Mouse (Mus musculus) cerebellum, postnatal 14 days (tissue): Measurements from ENCODE around the gene Dusp13.

Experiments
- DNase-seq, 2 experiments: peaks; one replicate each; pipeline ENCODE4 v3.0.0; 2021; ENCODE audit warnings: mixed read lengths in 2 of 2

Gene Dusp13

GRCm38 (mm10) chr14:21750881-21751542 is at the start of gene Dusp13:
Gene Dusp13, minus strand, starts transcription at chr14:21751181.
- peak; percentile 76 for DNase-seq

GRCm38 (mm10) chr14:21800641-21801040 is 49.7 kb upstream of the Dusp13 start:
- DNase-seq, result no peak

- no peak for DNase-seq
Observed at GRCm38 (mm10) chr14:21792250-21792649, 41.3 kb upstream of the Dusp13 start.

- no peak for DNase-seq
Observed at GRCm38 (mm10) chr14:21791722-21792121, 40.7 kb upstream of the Dusp13 start.

- no peak for DNase-seq
Observed at GRCm38 (mm10) chr14:21790585-21791251, 39.7 kb upstream of the Dusp13 start.

- DNase-seq, result no peak
Observed at GRCm38 (mm10) chr14:21788121-21788520, 37.1 kb upstream of the Dusp13 start.

- DNase-seq, result no peak
Observed at GRCm38 (mm10) chr14:21787374-21787773, 36.4 kb upstream of the Dusp13 start.

- DNase-seq, result no peak
Observed at GRCm38 (mm10) chr14:21786500-21786899, 35.5 kb upstream of the Dusp13 start.

GRCm38 (mm10) chr14:21776201-21776600 is 25.2 kb upstream of the Dusp13 start:
- DNase-seq, result no peak

GRCm38 (mm10) chr14:21773946-21774345 is 23.0 kb upstream of the Dusp13 start:
- no peak for DNase-seq

- no peak for DNase-seq
Observed at GRCm38 (mm10) chr14:21772506-21773281, 21.7 kb upstream of the Dusp13 start.

- no peak for DNase-seq
Observed at GRCm38 (mm10) chr14:21766398-21766958, 15.5 kb upstream of the Dusp13 start.

- no peak for DNase-seq
Observed at GRCm38 (mm10) chr14:21765754-21766397, 14.9 kb upstream of the Dusp13 start.

GRCm38 (mm10) chr14:21764646-21765045 is 13.7 kb upstream of the Dusp13 start:
- no peak for DNase-seq

GRCm38 (mm10) chr14:21763736-21764135 is 12.8 kb upstream of the Dusp13 start:
- DNase-seq, result no peak

- DNase-seq, result no peak
Observed at GRCm38 (mm10) chr14:21761560-21761959, 10.6 kb upstream of the Dusp13 start.

GRCm38 (mm10) chr14:21753367-21753766 is 2.4 kb upstream of the Dusp13 start:
- no peak for DNase-seq

GRCm38 (mm10) chr14:21752411-21752810 is 1.4 kb upstream of the Dusp13 start:
- DNase-seq, result no peak

- DNase-seq, result peak; percentile 93 to 95
Observed at GRCm38 (mm10) chr14:21750008-21750880, 737 bp downstream of the Dusp13 start, which contains the start of gene Samd8. Gene Samd8, plus strand, starts transcription at chr14:21750531.

GRCm38 (mm10) chr14:21748142-21748870 is 2.7 kb downstream of the Dusp13 start:
- peak; percentile 74 to 85 for DNase-seq
